8 mouse cellular contexts compared by ENCODE assay signal in the genomic region with DNA sequence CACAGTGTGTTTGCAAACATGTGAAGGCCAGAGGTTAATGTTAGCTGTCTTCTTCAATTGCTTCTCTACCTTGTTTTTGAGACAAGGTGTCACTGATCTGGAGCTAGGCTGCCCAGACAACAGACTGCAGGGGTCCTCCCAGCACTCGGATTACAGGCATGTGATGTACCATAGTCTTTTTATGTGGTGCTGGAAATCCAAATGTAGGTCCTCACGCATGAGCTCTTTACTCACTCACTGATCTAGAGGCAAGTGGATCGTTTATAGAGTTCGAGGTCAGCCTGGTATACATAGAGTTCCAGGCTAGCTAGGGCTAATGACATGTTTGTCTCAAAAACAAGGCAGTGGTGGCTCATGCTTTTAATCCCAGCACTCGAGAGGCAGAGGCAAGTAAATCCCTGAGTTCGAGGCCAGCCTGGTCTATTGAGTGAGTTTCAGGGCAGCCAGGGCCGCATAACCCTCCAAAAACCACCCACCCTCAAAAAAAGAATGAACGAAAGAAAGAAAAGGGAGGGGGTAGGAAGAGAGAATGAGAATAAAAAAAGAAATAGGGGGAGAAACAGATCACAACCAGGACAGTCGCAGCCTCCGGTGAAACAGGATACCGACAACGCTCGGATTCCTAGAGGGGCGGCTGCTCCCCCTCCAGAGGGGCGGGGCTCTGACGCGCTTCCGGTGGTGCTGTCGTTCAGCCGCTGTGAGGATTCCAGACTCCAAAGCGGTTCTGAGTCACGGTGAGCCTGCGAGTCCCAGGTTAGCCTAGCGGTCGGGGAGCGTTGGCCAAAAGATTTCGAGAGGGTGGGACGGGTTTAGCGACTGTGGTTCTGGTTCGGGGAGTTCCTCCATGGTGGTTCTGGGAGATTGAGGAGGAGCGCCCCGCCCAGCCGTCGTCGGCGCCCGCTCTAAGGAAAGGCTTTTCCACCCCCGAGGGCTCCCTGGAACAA. TPM values are rescaled to one million over a fixed set of nuclear protein-coding genes. Genes with fewer than 3 reads are reported as not detected.
A peak's percentile ranks its signal among the peaks of the same experiment; 100 is the strongest.
DNase-seq lines count a peak whose midpoint lies in the region; ATAC-seq and TF ChIP-seq lines count a peak whose summit lies in the region.

A gene (plus strand): TSS at position 649 of the 944 bp plus-strand sequence.

- in situ Hi-C loops in CH12.LX (cut with MboI; ENCODE audit: low pct_ligation_motif_present, low pct_unique_long_range_greater_than_20kb, low sequenced_read_pairs): no loop called here

- TF ChIP-seq POLR2A in CH12.LX (IDR thresholded peaks at IDR 0.05; ENCODE audit: low read depth, low read length): peak; percentile 95

- peak within 1 kb of the TSS; percentile 83 for H3K9ac ChIP-seq in CH12.LX (ENCODE audit: insufficient read depth, low read depth)
- peak within 1 kb of the TSS; percentile 74 for H3K9ac ChIP-seq in forebrain, embryonic 11.5 days (ENCODE audit: low read length)
- H3K9ac ChIP-seq in heart, embryonic 16.5 days (ENCODE audit: low read length): peak within 1 kb of the TSS; percentile 80
- H3K9ac ChIP-seq in liver, embryonic 15.5 days: peak within 1 kb of the TSS; percentile 73
- peak within 1 kb of the TSS; percentile 66 for H3K9ac ChIP-seq in neural tube, embryonic 12.5 days

- H3K4me1 ChIP-seq in CH12.LX (ENCODE audit: control insufficient read depth in 1 of 2, insufficient read depth in 2 of 2): peaks cover 7 to 17% of the 10 kb centered on the region in 2 experiments
- H3K4me1 ChIP-seq in forebrain, embryonic 11.5 days (replicated peaks; ENCODE audit: control insufficient read depth, insufficient read depth, low read length): no peaks in the 10 kb centered on the region
- H3K4me1 ChIP-seq in heart, embryonic 16.5 days (ENCODE audit: control insufficient read depth, insufficient read depth, low read length): peaks cover 12% of the 10 kb centered on the region
- H3K4me1 ChIP-seq in liver, embryonic 15.5 days (replicated peaks): peaks cover 33% of the 10 kb centered on the region
- H3K4me1 ChIP-seq in neural tube, embryonic 12.5 days: peaks cover 14% of the 10 kb centered on the region

- no peak for TF ChIP-seq RAD21 in CH12.LX (IDR thresholded peaks at IDR 0.05; ENCODE audit: low read depth, low read length)

- TF ChIP-seq EP300 in CH12.LX (IDR thresholded peaks at IDR 0.05; ENCODE audit: low read length): peak; percentile 33; the same call in 1 of the 2 replicates

- no peak for TF ChIP-seq CTCF in CH12.LX (conservative IDR thresholded peaks at IDR 0.05 in 1 of 2, IDR thresholded peaks at IDR 0.05 in 1 of 2; ENCODE audit: low read depth in 2 of 2, low read length in 2 of 2)

- H3K9me3 ChIP-seq in CH12.LX (replicated peaks; ENCODE audit: low read length): no peaks in the 10 kb centered on the region
- H3K9me3 ChIP-seq in forebrain, embryonic 11.5 days (ENCODE audit: control insufficient read depth, low read length): no peaks in the 10 kb centered on the region
- H3K9me3 ChIP-seq in heart, embryonic 16.5 days (replicated peaks; ENCODE audit: control insufficient read depth, low read length): no peaks in the 10 kb centered on the region
- H3K9me3 ChIP-seq in liver, embryonic 15.5 days (replicated peaks): no peaks in the 10 kb centered on the region
- H3K9me3 ChIP-seq in neural tube, embryonic 12.5 days: no peaks in the 10 kb centered on the region

- WGBS in forebrain, embryonic 11.5 days: 7% methylated on average over 38 of the region's 38 CpGs
- WGBS in heart, embryonic 16.5 days: 7% methylated on average over 38 of the region's 38 CpGs
- WGBS in liver, embryonic 15.5 days (ENCODE audit: insufficient replicate concordance): 7% methylated on average over 38 of the region's 38 CpGs
- 8% methylated on average over 38 of the region's 38 CpGs for WGBS in neural tube, embryonic 12.5 days

- H3K36me3 ChIP-seq in CH12.LX (replicated peaks in 1 of 2; ENCODE audit: control insufficient read depth in 1 of 2, insufficient read depth in 1 of 2, low read length in 1 of 2): peaks cover 7 to 9% of the 10 kb centered on the region in 2 experiments
- no peaks in the 10 kb centered on the region for H3K36me3 ChIP-seq in forebrain, embryonic 11.5 days (ENCODE audit: control insufficient read depth, insufficient read depth, low read length)
- no peaks in the 10 kb centered on the region; the same call in 1 of the 2 replicates for H3K36me3 ChIP-seq in heart, embryonic 16.5 days (ENCODE audit: control insufficient read depth, insufficient read depth)
- peaks cover 14% of the 10 kb centered on the region for H3K36me3 ChIP-seq in liver, embryonic 15.5 days (replicated peaks)
- H3K36me3 ChIP-seq in neural tube, embryonic 12.5 days: peaks cover 14% of the 10 kb centered on the region

- peak; percentile 97 for ATAC-seq in forebrain, embryonic 11.5 days (replicated peaks; ENCODE audit: low FRiP score)
- ATAC-seq in heart, embryonic 16.5 days (replicated peaks; ENCODE audit: extremely low read depth, insufficient read depth, low FRiP score): peak; percentile 98
- ATAC-seq in liver, embryonic 15.5 days (ENCODE audit: insufficient read depth): peak; percentile 95
- peak; percentile 94 for ATAC-seq in neural tube, embryonic 12.5 days (ENCODE audit: low FRiP score, low read depth)

- dilution Hi-C loops in CH12.LX (cut with MboI; ENCODE audit: extremely low pct_ligation_motif_present, extremely low pct_unique_long_range_greater_than_20kb, low sequenced_read_pairs): no loop called here

- no peaks in the 10 kb centered on the region for H3K27me3 ChIP-seq in CH12.LX (replicated peaks)
- H3K27me3 ChIP-seq in forebrain, embryonic 11.5 days (ENCODE audit: control insufficient read depth, insufficient read depth, low read length): no peaks in the 10 kb centered on the region
- no peaks in the 10 kb centered on the region for H3K27me3 ChIP-seq in heart, embryonic 16.5 days (ENCODE audit: control insufficient read depth, insufficient read depth, low read length)
- no peaks in the 10 kb centered on the region for H3K27me3 ChIP-seq in liver, embryonic 15.5 days
- no peaks in the 10 kb centered on the region for H3K27me3 ChIP-seq in neural tube, embryonic 12.5 days (replicated peaks)

- peak within 1 kb of the TSS; percentile 53 for H3K27ac ChIP-seq in CH12.LX (ENCODE audit: insufficient read depth, low read depth)
- peak within 1 kb of the TSS; percentile 79 for H3K27ac ChIP-seq in forebrain, embryonic 11.5 days (ENCODE audit: low read depth, low read length)
- peak within 1 kb of the TSS; percentile 91 for H3K27ac ChIP-seq in heart, embryonic 16.5 days (ENCODE audit: low read length)
- peak within 1 kb of the TSS; percentile 95 for H3K27ac ChIP-seq in liver, embryonic 15.5 days (replicated peaks)
- peak within 1 kb of the TSS; percentile 72 for H3K27ac ChIP-seq in neural tube, embryonic 12.5 days

- peaks cover 6% of the 10 kb centered on the region for H3K79me2 ChIP-seq in CH12.LX (replicated peaks; ENCODE audit: control insufficient read depth, extremely low read depth, insufficient read depth, poor library complexity, severe bottlenecking)

- DNase-seq in CH12.LX (ENCODE audit: extremely low read depth): peak; percentile 90
- peak; percentile 86 for DNase-seq in c-Kit-positive CD71-positive TER-119-negative erythroid progenitor cells, embryonic 14.5 days (ENCODE audit: low read depth)
- peak; percentile 94 for DNase-seq in forebrain, embryonic 11.5 days (ENCODE audit: low spot score)
- DNase-seq in kidney, postnatal 36 days: peak; percentile 90 to 94
- peak; percentile 82 for DNase-seq in telencephalon, adult 2 months (ENCODE audit: low read depth, low spot score)

- H3K4me3 ChIP-seq in CH12.LX (replicated peaks in 1 of 3; ENCODE audit: low read depth in 2 of 3, low read length in 2 of 3, poor library complexity in 1 of 3): peak within 1 kb of the TSS; percentile 71 to 74 (median 71)
- H3K4me3 ChIP-seq in forebrain, embryonic 11.5 days (ENCODE audit: low read depth, low read length): peak within 1 kb of the TSS; percentile 67
- H3K4me3 ChIP-seq in heart, embryonic 16.5 days (ENCODE audit: low read length): peak within 1 kb of the TSS; percentile 63
- H3K4me3 ChIP-seq in liver, embryonic 15.5 days (replicated peaks): peak within 1 kb of the TSS; percentile 85
- peak within 1 kb of the TSS; percentile 58 for H3K4me3 ChIP-seq in neural tube, embryonic 12.5 days

- H3K4me2 ChIP-seq in CH12.LX (ENCODE audit: insufficient read depth, low read depth, poor library complexity, severe bottlenecking): peak within 1 kb of the TSS; percentile 81
- H3K4me2 ChIP-seq in forebrain, embryonic 11.5 days (ENCODE audit: low read depth, low read length, severe bottlenecking): peak within 1 kb of the TSS; percentile 63
- H3K4me2 ChIP-seq in heart, embryonic 16.5 days (ENCODE audit: low read depth, low read length): peak within 1 kb of the TSS; percentile 79
- H3K4me2 ChIP-seq in liver, embryonic 15.5 days: peak within 1 kb of the TSS; percentile 75
- peak within 1 kb of the TSS; percentile 75 for H3K4me2 ChIP-seq in neural tube, embryonic 12.5 days (replicated peaks)

TF ChIP-seq in CH12.LX, 34 proteins besides CTCF, POLR2A, EP300 and RAD21 (continues in another document):
- TF ChIP-seq KAT2A (IDR thresholded peaks at IDR 0.05; ENCODE audit: insufficient replicate concordance, low read length) (peak; percentile 73; the same call in 1 of the 2 replicates), ZC3H11A (IDR thresholded peaks at IDR 0.05; ENCODE audit: low read depth, low read length) (no peak), JUND (conservative IDR thresholded peaks at IDR 0.05; ENCODE audit: low read depth, low read length) (no peak), TCF12 (IDR thresholded peaks at IDR 0.05; ENCODE audit: low read depth, low read length) (peak; percentile 90), MAZ (IDR thresholded peaks at IDR 0.05; ENCODE audit: low read depth, low read length) (peak; percentile 84), MYC (IDR thresholded peaks at IDR 0.05; ENCODE audit: low read depth, low read length) (no peak), USF1 (IDR thresholded peaks at IDR 0.05; ENCODE audit: low read depth, low read length) (no peak), TBP (conservative IDR thresholded peaks at IDR 0.05; ENCODE audit: low read depth, low read length) (peak; percentile 87), IRF4 (IDR thresholded peaks at IDR 0.05; ENCODE audit: low read depth, low read length) (peak; percentile 61), ETS1 (conservative IDR thresholded peaks at IDR 0.05; ENCODE audit: low read depth, low read length) (no peak; the same call in 1 of the 2 replicates), RCOR1 (conservative IDR thresholded peaks at IDR 0.05; ENCODE audit: low read depth, low read length) (no peak), ZMIZ1 (IDR thresholded peaks at IDR 0.05; ENCODE audit: low read depth, low read length) (peak; percentile 88)

RNA-seq across cellular contexts. Expression of the gene that starts here (rescaled TPM):
- total RNA-seq in CH12.LX (2012; rRNA removed): 9.0 and 10.8 TPM in 2 replicates
- total RNA-seq in CH12.LX (2014; rRNA removed): 9.0 and 9.6 TPM in 2 replicates
- polyA plus RNA-seq in CH12.LX (2012; ENCODE audit: insufficient read length, low read depth): 12.1 and 13.6 TPM in 2 replicates
- polyA plus RNA-seq in forebrain, embryonic 11.5 days (2014; fragmentation: Nextera tagmentation; extraction: Ambion mirVana): 106 and 112 TPM in 2 replicates
- polyA plus RNA-seq in heart, embryonic 16.5 days (2015; fragmentation: Nextera tagmentation; extraction: Ambion mirVana): 37.6 and 42.7 TPM in 2 replicates
- polyA plus RNA-seq in liver, embryonic 15.5 days (2015; fragmentation: Nextera tagmentation; extraction: Ambion mirVana): 14.6 and 16.8 TPM in 2 replicates
- 101 and 104 TPM in 2 replicates for polyA plus RNA-seq in neural tube, embryonic 12.5 days (2016; fragmentation: Nextera tagmentation; extraction: Ambion mirVana)

Comparison
In these comparisons a context has a peak if more than half of its experiments do, and no peak if none do; other contexts are left out.
1. Peak in every context shown above with its lines: DNase-seq, ATAC-seq, H3K4me3 ChIP-seq and H3K27ac ChIP-seq.